Mouse (Mus musculus) cortical plate, adult 2 months (tissue): ENCODE data around the gene 2300002M23Rik. TPM values are rescaled to one million over a fixed set of nuclear protein-coding genes. Genes with fewer than 3 reads are reported as not detected.

Experiments used
- H3K27ac ChIP-seq: fragments of 200-500 bp; 2 replicates; pipeline ENCODE4 v1.5.1; 2012; ENCODE audit warnings: low read length, control low read depth, inconsistent platforms; ENCODE audit not compliant: insufficient read depth
- H3K4me1 ChIP-seq: fragments of 200-500 bp; 2 replicates; pipeline ENCODE4 v1.6.1; 2011; ENCODE audit warnings: low read length; ENCODE audit not compliant: control insufficient read depth, insufficient read depth
- H3K4me3 ChIP-seq: fragments of 200-500 bp; 2 replicates; pipeline ENCODE4 v1.5.1; 2011; ENCODE audit warnings: mild to moderate bottlenecking, low read length, control low read depth; ENCODE audit not compliant: insufficient read depth
- CTCF ChIP-seq: fragments of 200-500 bp; IDR thresholded peaks from 2 replicates; pipeline ENCODE4 v1.5.1; 2011; ENCODE audit warnings: mild to moderate bottlenecking, control low read depth, low read length; ENCODE audit not compliant: insufficient read depth; ENCODE audit errors: extremely low read depth
- POLR2A ChIP-seq: fragments of 200-500 bp; IDR thresholded peaks from 2 replicates; pipeline ENCODE4 v1.6.1; 2011; ENCODE audit warnings: mild to moderate bottlenecking, low read length, control low read depth; ENCODE audit not compliant: insufficient read depth; ENCODE audit errors: extremely low read depth
- polyA plus RNA-seq: library from polyadenylated mRNA; depleted of rRNA; stranded (reverse); fragments of >200 nt; gene quantifications from 2 replicates; pipeline ENCODE4 v1.2.3, GENCODE M21; 2012; rRNA removed

Gene 2300002M23Rik
- polyA plus RNA-seq, 1 experiment, result not detected

DNA sequence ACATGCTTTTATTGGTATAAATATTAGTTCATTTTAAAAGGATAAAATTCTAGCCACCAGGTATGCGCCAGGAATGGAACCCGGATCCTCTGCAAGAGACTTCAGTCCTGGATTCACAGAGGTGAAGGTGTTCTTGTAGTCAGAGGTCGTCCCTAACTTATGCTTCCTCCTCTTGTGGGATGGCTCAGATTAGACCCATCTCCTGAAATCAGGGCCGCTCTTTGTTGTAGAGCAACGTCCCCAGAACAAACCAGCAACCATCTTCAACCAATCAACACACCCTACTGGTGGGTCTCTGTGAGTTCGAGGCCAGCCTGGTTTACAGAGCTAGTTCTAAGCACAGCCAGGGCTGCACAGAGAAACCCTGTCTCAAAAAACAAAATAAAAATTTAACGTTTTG, 27.2 kb downstream of the 2300002M23Rik start:
- no peaks in the 10 kb centered on the region for H3K4me1 ChIP-seq
- H3K27ac ChIP-seq, result no peak overlapping the region
- TF ChIP-seq POLR2A (no peak), CTCF (no peak)
- H3K4me3 ChIP-seq, result no peak overlapping the region

DNA sequence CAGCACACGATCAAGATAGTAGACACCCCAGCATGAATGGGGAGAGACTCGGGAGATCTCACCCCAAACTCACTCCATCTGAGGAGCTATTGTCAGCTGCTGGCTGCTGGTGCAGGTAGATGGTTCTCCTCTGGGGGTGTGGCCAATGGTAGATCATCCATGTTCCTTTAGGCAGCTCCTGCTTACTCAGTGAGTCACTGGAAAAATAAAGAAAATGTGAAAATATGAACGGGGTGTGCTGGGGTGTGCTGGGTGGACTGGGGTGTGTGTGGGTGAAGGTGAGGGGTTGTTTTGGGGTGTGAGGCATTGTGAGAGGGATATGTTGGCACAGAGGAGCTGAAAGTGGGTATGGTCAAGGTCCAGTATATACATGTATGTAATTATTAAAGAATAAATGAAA, 30.1 kb downstream of the 2300002M23Rik start:
- TF ChIP-seq POLR2A (no peak), CTCF (no peak)
- Histone ChIP-seq H3K27ac (no peak overlapping the region), H3K4me1 (no peaks in the 10 kb centered on the region), H3K4me3 (no peak overlapping the region)

DNA sequence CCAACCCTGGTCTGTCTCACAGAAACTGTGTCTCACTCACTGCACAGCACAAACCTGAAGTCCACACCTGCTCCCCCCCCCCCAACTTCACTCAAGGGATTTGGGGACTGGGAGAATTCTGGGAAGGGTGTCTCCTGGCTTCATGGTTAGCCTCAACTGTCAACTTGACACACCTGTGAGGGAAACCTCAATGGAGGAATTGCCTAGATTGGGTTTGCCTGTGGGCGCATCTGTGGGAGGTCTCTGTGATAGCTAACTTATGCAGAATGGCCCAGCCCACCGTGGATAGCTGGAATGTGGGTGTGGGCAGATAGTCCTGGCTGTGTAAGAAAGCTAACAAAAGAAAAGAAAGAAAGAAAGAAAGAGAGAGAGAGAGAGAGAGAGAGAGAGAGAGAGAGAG, 34.0 kb downstream of the 2300002M23Rik start, which contains the start of gene Sfta2:
TSS of gene Sfta2 (plus strand) at position 301 of the 400 bp plus-strand sequence.
- H3K4me1 ChIP-seq, result no peaks in the 10 kb centered on the region
- TF ChIP-seq CTCF (no peak), POLR2A (no peak)
- H3K4me3 ChIP-seq, result no peak within 1 kb of the TSS
- no peak within 1 kb of the TSS for H3K27ac ChIP-seq

DNA sequence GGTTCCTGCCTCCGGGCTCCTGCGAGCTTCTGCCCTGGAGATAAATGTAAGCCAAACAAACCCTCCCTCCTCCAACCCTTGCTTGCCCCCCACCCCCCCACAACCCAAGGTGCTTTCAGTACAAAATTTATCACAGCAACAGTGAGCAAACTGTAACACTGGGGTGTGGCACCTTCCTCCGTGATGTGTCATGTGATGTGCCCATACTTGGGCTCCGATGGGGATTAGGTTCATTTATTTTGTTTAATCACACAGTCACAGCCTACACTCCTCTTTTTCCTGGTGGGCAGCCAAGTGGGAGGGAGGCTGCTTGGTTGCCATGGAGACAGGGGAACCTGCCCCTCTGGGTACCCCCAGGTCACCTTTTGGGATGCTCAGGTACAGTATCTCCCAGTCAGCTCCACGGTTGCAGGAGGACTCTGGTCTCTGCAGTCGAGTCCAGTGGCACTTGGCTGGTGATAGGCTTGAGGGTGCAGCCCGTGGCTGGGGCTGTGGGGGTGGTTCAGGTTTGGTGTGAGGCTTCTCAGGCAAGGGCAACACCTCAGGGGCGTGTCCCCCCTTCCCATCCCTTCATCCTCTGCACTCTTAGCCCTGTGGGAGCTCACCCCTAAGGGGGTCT, 34.6 kb downstream of the 2300002M23Rik start:
- Histone ChIP-seq H3K4me3 (no peak overlapping the region), H3K27ac (no peak overlapping the region), H3K4me1 (no peaks in the 10 kb centered on the region)
- no peak for TF ChIP-seq CTCF
- TF ChIP-seq POLR2A, result no peak

- Histone ChIP-seq H3K4me1 (no peaks in the 10 kb centered on the region), H3K27ac (no peak overlapping the region), H3K4me3 (no peak overlapping the region)
- TF ChIP-seq CTCF, result no peak
- no peak for TF ChIP-seq POLR2A
Observed at GRCm38 (mm10) chr17:35617127-35617526, 49.9 kb downstream of the 2300002M23Rik start.

Other genes with a start within 250 kb of the 2300002M23Rik start
- 0.68 and 0.88 TPM in 2 replicates for gene H2-Q1, start 247.0 kb upstream of the 2300002M23Rik start, polyA plus RNA-seq
- 0.57 and 0.96 TPM in 2 replicates for gene H2-Q2, start 225.2 kb upstream of the 2300002M23Rik start, polyA plus RNA-seq
- 6.2 and 6.5 TPM in 2 replicates for gene H2-Q4, start 187.8 kb upstream of the 2300002M23Rik start, polyA plus RNA-seq
- 1.2 and 1.7 TPM in 2 replicates for gene H2-Q6, start 142.6 kb upstream of the 2300002M23Rik start, polyA plus RNA-seq
- 1.2 and 1.9 TPM in 2 replicates for gene H2-Q7, start 128.3 kb upstream of the 2300002M23Rik start, polyA plus RNA-seq
- gene H2-Q10, start 97.4 kb upstream of the 2300002M23Rik start, polyA plus RNA-seq, result 0.04 and 0.09 TPM in 2 replicates
- not detected in 2 replicates for gene Pou5f1, start 61.4 kb upstream of the 2300002M23Rik start, polyA plus RNA-seq
- gene Tcf19, start 50.6 kb upstream of the 2300002M23Rik start, polyA plus RNA-seq, result 10.3 and 11.9 TPM in 2 replicates
- gene Cchcr1, start 50.4 kb upstream of the 2300002M23Rik start, polyA plus RNA-seq, result 14.2 and 14.5 TPM in 2 replicates
- gene Psors1c2, start 34.2 kb upstream of the 2300002M23Rik start, polyA plus RNA-seq, result 1.1 and 1.2 TPM in 2 replicates
- 1.8 and 1.9 TPM in 2 replicates for gene Cdsn, start 15.3 kb upstream of the 2300002M23Rik start, polyA plus RNA-seq
- not detected in 2 replicates for gene Sfta2, start 34.1 kb downstream of the 2300002M23Rik start, polyA plus RNA-seq
- 0.09 and 0.10 TPM in 2 replicates for gene Gm9573, start 59.2 kb downstream of the 2300002M23Rik start, polyA plus RNA-seq
- gene Mucl3, start 76.2 kb downstream of the 2300002M23Rik start, polyA plus RNA-seq, result 0.06 TPM in 1 of 2 replicates, not detected in the other
- 34.5 and 38.9 TPM in 2 replicates for gene Vars2, start 100.1 kb downstream of the 2300002M23Rik start, polyA plus RNA-seq
- gene Gtf2h4, start 106.3 kb downstream of the 2300002M23Rik start, polyA plus RNA-seq, result 29.8 and 32.9 TPM in 2 replicates
- gene Ddr1, start 137.2 kb downstream of the 2300002M23Rik start, polyA plus RNA-seq, result 42.8 and 44.9 TPM in 2 replicates